Mouse (Mus musculus) lung, postnatal 10 days (tissue): ENCODE data around the gene Opa3.
A peak's percentile ranks its signal among the peaks of the same experiment; 100 is the strongest.

Source experiments
- DNase-seq: peaks from one replicate; pipeline ENCODE4 v3.0.0; 2021

Opa3 gene

GRCm38 (mm10) chr7:19217492-19217891 lies 10.6 kb upstream of the Opa3 start:
- DNase-seq = peak; percentile 46

GRCm38 (mm10) chr7:19217944-19218343 lies 10.2 kb upstream of the Opa3 start:
- peak; percentile 53 for DNase-seq

DNA sequence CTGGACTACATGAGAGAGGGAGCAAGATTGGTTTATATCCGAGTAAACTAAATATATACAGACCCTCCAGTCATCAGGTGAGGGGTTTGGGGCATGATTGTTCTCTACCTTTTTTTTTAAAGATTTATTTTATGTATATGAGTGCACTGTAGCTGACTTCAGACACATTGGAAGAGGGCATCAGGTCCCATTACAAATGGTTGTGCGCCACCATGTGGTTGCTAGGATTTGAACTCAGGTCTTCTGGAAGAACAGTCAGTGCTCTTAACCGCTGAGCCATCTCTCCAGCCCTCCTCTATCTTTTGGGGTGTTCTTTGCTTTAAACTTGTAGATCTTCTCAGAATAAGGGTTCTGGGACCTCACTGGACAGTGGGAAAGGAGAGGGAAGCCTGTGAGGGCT lies 8.1 kb upstream of the Opa3 start:
- DNase-seq = no peak

DNA sequence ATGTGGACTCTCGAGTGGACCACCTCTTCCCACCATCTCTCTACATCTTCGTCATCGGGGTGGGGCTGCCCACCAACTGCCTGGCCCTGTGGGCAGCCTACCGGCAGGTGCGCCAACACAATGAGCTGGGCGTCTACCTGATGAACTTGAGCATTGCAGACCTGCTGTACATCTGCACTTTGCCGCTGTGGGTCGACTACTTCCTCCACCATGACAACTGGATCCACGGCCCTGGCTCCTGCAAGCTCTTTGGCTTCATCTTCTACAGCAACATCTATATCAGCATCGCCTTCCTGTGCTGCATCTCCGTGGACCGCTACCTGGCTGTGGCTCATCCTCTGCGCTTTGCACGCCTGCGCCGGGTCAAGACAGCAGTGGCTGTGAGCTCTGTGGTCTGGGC lies 5.9 kb upstream of the Opa3 start:
- DNase-seq = no peak

DNA sequence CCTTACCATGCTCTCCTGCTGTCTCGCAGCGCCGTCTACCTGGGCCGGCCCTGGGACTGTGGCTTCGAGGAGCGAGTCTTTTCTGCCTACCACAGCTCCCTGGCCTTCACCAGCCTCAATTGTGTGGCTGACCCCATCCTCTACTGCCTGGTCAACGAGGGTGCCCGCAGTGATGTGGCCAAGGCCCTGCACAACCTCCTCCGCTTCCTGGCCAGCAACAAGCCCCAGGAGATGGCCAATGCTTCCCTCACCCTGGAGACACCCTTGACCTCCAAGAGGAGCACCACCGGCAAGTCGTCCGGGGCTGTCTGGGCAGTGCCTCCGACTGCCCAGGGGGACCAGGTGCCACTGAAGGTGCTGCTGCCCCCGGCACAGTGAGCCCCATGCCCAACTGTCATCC lies 5.3 kb upstream of the Opa3 start:
- no peak for DNase-seq

GRCm38 (mm10) chr7:19224933-19225332 lies 3.2 kb upstream of the Opa3 start:
- no peak for DNase-seq

DNA sequence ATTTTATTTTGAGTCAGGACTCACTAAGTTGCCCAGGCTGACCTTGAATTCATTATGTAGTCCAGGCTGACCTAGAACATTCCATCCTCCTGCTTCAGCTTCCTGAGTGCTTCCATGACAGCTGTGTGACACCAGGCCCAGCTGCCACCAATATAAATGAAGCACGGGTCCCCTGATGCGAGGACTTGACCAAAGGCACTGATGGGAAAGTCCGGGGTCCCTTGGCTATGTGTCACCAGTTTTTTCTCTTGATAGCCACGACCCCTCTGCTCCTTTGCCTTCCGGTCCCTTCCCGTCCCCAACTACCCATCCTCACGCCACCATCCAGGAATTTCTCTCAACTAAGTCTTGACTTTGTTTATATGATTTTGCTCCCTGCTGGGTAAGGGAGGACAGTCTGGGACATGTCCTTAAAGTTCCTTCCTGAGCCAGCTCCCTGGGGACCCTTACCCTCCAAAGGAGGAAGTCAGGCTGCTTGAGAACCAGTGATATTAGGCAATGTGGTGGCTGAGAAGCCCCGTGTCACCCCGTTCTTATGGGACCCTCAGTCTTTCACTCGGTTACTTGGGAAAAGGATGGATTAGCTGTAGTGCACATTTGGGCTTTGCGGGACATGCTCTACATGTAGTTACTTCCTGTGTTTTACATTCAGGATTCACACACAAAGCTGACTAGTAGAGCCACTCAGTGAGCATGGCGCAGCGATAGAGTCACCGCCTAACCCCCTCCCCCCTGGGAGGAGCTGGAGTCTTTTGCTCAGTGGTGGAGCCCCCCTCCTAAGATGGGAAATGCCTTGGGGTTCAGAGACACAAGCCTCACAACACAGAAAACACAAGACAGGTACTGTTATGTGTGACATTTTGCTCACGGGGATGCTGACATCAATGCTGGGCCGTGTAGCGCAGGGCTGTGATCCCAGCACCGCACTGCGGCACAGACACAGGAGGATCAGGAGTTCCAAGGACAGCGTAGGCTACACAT lies 1.0 kb upstream of the Opa3 start:
- peak; percentile 64 for DNase-seq

DNA sequence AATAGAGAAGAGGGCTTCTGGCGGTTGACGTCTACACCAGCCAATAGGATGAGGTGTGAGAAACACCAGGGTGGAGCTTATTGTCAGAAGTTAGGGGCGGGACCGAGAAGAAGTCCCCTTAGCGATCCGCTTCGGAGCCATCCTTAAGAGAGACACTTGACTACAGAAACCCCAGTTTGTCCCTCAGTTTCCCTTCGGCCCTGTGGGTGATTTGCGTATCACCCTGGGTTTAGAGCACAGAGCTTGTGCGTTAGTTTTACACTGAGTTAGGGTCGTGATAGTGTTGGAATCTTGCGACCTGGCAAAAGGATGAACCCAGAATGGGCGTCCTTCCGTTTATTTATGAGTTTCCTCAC lies 637 bp downstream of the Opa3 start:
- no peak for DNase-seq

DNA sequence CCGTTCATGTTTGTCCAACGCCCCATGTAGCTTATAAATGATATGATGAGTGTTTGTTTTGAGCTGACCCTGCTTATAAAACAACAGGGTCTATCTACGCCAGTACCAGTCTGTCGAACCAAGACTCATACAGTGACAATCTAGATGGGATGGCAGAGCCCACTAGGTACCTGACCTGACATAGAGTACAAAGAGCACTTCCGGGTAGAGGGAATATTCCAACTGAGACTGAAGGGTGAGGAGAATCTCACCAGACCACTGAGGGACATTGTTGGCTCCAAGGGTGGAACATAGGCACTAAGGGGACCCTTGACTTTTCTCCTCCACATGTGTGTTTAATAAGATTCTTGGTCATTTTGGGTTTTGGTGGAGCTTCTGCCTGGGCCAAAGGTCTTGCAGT lies 1.3 kb downstream of the Opa3 start:
- DNase-seq = no peak

DNA sequence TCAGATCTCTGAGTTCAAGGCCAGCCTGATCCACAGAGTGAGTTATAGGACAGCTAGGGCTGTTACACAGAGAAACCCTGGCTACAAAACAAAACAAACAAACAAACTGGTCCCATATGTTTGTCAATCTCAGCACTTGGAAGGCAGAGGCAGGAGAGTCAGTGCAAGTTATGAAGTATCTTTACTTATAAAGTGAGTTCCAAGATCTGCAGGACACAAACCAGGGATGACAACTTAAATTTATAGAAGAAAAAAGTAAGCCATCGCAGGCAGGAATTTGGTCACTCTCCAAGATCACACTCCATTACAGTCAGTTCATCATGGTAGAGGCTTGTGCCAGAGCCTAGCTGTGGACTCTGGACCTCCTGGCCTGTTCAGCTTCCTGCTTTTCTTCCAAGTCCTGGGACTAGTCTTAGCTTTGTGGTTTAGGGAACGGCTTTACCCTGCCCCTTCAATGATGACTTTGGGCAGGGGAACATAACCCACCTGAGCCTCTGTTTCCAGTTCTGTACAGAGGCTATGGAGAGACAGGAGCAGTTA lies 2.0 kb downstream of the Opa3 start:
- DNase-seq = no peak

- DNase-seq = no peak
Measured at GRCm38 (mm10) chr7:19230899-19231298, 2.8 kb downstream of the Opa3 start.

DNA sequence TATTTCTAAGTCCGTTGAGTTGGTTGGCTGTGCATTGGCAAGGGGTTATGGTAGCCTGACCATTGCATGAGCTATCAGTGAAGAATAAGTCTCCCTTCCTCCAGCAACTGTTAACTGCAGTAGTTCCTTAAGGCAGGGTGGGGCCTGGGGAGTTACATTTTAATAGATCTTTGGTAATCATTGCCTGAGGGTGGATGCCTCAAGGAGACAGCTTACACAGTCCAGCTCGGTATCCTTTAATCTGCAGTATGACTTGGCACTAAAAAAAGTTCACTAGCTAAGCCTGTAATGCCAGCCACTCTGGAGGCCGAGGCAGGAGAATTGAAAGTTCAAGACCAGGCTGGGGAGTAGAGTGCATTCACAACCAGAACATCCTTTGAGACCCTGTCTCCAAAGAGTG lies 3.7 kb downstream of the Opa3 start:
- no peak for DNase-seq

DNA sequence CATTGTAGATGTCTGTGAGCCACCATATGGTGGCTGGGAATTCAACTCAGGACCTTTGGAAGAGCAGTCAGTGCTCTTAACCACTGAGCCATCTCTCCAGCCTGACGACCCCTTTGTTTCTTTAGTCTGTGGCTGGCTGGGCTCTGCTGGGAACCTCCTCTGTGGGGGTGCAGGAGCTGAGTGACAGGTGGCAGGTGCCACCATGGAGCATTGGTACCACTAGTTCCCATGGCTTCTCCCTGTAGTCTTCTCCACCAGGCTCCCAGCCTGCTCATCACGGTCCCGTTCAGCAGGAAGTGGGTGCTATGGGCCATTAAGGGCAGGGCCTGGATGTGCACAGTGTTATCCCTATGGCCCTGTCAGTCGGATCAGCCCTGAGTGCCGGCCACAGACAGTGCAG lies 6.5 kb downstream of the Opa3 start:
- no peak for DNase-seq

GRCm38 (mm10) chr7:19235092-19235671 lies 7.0 kb downstream of the Opa3 start:
- DNase-seq = no peak

GRCm38 (mm10) chr7:19236411-19236810 lies 8.3 kb downstream of the Opa3 start:
- DNase-seq = no peak

DNA sequence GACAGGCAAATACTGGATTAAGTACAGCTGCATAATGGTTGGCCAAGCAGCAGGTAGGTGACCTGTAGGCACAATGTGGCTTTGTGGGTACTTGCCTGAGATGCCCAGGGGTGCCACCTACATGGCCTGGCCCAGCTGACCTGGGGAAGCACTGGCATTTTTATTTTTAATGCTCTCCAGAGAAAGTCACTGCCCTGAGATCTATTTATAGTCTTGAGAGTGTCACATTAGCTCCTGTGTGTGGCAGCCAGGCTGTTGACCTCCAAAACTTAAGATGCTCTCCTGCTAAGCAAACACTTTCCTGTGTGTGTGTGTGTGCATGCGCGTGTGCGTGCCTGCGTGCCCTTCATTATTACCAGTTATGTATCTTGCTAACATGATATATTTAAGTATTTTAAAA lies 10.2 kb downstream of the Opa3 start:
- DNase-seq = no peak

DNA sequence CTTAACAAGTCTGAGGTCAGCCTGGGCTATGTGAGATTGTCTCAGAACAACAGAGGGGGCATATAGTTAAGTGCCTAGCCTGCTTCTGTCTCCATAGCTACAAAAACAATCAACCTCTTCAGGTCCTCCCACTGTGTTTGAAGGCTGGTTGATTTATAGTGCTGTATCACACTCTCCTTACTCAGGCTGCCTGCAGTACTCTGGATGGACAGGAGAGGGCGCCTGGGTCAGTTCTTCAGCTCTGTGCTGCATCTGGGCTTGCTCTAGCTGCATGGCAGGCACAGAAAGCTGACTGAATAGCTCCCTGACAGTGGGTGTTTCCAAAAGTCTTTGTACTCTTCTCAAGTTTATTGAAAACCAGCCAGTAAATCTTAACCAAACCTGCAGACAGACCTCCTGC lies 11.3 kb downstream of the Opa3 start:
- DNase-seq = peak; percentile 94

DNA sequence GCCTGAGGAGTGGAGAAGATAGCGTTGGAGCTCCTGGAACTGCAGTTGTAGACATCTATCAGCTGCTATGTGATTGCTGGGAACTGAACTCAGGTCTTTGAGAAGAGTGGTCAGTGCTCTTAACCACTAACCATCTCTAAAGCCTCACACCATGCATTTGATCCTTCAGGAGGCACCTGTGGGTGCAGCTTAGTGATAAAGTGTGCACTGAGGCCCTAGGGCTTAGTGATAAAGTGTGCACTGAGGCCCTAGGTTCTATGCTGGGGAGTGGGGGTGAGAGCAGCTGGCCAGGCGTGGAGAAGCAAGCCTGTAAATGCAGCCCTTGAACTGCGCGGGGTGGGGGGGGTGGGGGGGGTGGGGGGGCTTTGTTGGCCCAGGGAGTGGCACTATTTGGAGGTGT lies 11.9 kb downstream of the Opa3 start:
- no peak for DNase-seq

GRCm38 (mm10) chr7:19240905-19241463 lies 12.8 kb downstream of the Opa3 start:
- DNase-seq = no peak

DNA sequence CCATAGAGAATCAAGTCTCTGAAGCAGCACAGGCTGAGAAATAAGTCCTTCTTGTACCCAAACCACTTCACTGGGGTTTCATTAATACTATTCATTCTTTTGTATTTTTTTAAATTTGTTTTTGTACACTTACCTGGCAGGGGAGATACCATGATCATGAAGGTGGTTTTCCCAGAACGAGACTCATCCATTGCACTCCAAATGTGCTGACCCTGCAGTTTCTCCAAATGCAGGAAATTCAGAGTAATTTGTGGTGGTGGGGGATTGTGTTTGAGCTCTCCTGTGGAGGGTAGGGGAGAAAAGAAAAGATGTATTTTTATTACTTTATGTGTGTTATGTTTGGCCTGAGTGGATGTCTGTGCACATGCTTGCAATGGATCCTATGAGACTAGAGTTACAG lies 13.9 kb downstream of the Opa3 start:
- no peak for DNase-seq

DNA sequence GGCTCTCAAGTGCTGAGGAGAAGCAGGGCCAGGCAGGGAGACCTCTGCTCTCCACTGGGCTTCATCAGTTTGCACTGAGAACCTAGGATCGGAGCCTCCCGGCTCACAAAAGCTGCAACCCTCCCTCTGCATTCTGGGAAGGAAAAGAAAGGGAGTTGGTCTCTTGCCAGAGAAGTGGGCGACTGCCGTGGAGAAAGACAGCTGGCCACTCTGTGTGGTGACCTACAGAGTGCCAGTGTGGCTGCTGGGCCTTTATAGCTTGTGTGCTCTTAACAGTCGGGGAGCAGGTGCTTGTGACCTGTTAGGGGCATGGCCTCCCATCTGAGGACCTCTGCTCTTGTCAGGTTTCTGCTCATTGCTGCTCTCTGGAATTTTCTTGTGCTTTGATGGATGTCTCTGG lies 15.7 kb downstream of the Opa3 start:
- no peak for DNase-seq

DNA sequence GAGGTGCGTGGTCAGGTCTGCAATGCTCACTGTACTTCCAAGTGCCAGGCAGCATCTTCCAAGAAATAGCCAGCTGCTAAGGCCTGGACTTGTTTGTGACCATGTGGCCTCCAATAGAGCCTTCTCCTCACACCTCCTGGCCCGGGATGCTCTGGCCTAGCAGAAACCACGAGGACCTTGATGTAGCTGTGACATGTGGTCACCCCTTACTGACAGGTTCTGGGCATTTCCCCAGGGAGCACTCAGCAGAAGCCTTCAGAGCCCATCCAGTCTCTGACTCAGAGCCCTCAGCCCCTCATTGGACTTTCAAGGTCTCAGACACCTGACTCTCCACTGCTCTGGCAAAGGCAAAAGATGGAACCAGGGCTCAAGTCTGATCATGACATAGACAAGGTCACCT lies 16.9 kb downstream of the Opa3 start:
- no peak for DNase-seq

- DNase-seq = no peak
Measured at GRCm38 (mm10) chr7:19246855-19247254, 18.7 kb downstream of the Opa3 start.

GRCm38 (mm10) chr7:19247511-19247910 lies 19.4 kb downstream of the Opa3 start:
- no peak for DNase-seq
